8 mouse cellular contexts compared by ENCODE assay signal in the genomic region with DNA sequence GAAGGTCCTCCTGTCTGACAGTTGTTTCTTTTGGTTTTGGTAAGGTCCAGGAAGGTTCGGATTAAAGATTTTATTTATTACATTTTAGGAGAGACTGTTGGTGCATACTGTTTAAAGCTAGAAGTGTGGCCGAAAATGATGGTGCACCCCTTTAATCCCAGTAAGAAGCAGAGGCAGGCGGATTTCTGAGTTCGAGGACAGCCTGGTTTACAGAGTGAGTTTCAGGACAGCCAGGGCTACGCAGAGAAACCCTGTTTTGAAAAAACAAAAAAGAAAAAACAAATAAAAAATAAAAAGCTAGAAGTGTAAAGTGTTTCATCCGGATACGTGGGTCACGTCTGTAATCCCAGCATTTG. TPM values are rescaled to one million over a fixed set of nuclear protein-coding genes. Genes with fewer than 3 reads are reported as not detected.
DNase-seq lines count a peak whose midpoint lies in the region; ATAC-seq and TF ChIP-seq lines count a peak whose summit lies in the region.

No protein-coding gene starts in this region.

- peak overlapping the region; percentile 76 for H3K9ac ChIP-seq in lung, embryonic 16.5 days (ENCODE audit: low read length)
- peak overlapping the region; percentile 55 for H3K9ac ChIP-seq in limb, embryonic 14.5 days (ENCODE audit: low read depth, low read length, severe bottlenecking)

- TF ChIP-seq POLR2A in limb, embryonic 14.5 days (IDR thresholded peaks at IDR 0.05; ENCODE audit: borderline replicate concordance, extremely low read depth, insufficient read depth, insufficient read length) = no peak
- TF ChIP-seq POLR2A in small intestine, adult 2 months (IDR thresholded peaks at IDR 0.05; ENCODE audit: low read depth, low read length) = no peak

- H3K27ac ChIP-seq in lung, embryonic 16.5 days (ENCODE audit: low read length) = peak overlapping the region; percentile 61
- no peak overlapping the region; the same call in 1 of the 2 replicates for H3K27ac ChIP-seq in limb, embryonic 14.5 days (replicated peaks; ENCODE audit: low read depth, low read length)
- no peak overlapping the region for H3K27ac ChIP-seq in small intestine, adult 2 months (ENCODE audit: insufficient read depth, low read depth, low read length)

- no peaks in the 10 kb centered on the region for H3K36me3 ChIP-seq in lung, embryonic 16.5 days (ENCODE audit: control insufficient read depth, insufficient read depth, low read length)
- H3K36me3 ChIP-seq in erythroblast, embryonic 14.5 days (ENCODE audit: control insufficient read depth) = peaks cover 14% of the 10 kb centered on the region
- no peaks in the 10 kb centered on the region for H3K36me3 ChIP-seq in limb, embryonic 14.5 days (ENCODE audit: control insufficient read depth, insufficient read depth, low read length)
- 0 out of 2 replicates have a peak, but pooled peaks cover 3% of the 10 kb centered on the region for H3K36me3 ChIP-seq in small intestine, adult 2 months (ENCODE audit: control insufficient read depth, insufficient read depth, low read length)

- H3K4me3 ChIP-seq in lung, embryonic 16.5 days (ENCODE audit: low read length) = peak overlapping the region; percentile 69
- H3K4me3 ChIP-seq in erythroblast, embryonic 14.5 days (replicated peaks) = peak overlapping the region; percentile 71
- H3K4me3 ChIP-seq in limb, embryonic 14.5 days (replicated peaks; ENCODE audit: low read length) = peak overlapping the region; percentile 53
- H3K4me3 ChIP-seq in small intestine, adult 2 months (ENCODE audit: low read depth, low read length) = peak overlapping the region; percentile 65

- H3K4me2 ChIP-seq in lung, embryonic 16.5 days (ENCODE audit: low read depth, low read length) = peak overlapping the region; percentile 70
- H3K4me2 ChIP-seq in limb, embryonic 14.5 days (replicated peaks; ENCODE audit: low read depth, low read length, severe bottlenecking) = peak overlapping the region; percentile 59

- no peak for TF ChIP-seq CTCF in small intestine, adult 2 months (IDR thresholded peaks at IDR 0.05; ENCODE audit: extremely low read depth, insufficient read length, insufficient replicate concordance, low read depth, low read length)

- 28% methylated on average over 8 of the region's 8 CpGs for WGBS in lung, embryonic 16.5 days
- WGBS in limb, embryonic 14.5 days = 32% methylated on average over 8 of the region's 8 CpGs
- WGBS in small intestine, adult 2 months = 24% methylated on average over 8 of the region's 8 CpGs

- no peak for DNase-seq in lung, postnatal 36 days
- DNase-seq in limb, embryonic 14.5 days (ENCODE audit: low spot score) = no peak
- DNase-seq in cerebellum, adult 11 months = no peak
- DNase-seq in embryo, embryonic 10 days (ENCODE audit: low spot score) = no peak
- DNase-seq in cerebellum, adult 9-10 months = no peak

- no peaks in the 10 kb centered on the region for H3K4me1 ChIP-seq in lung, embryonic 16.5 days (replicated peaks; ENCODE audit: control insufficient read depth, insufficient read depth, low read length)
- peaks cover 10% of the 10 kb centered on the region for H3K4me1 ChIP-seq in erythroblast, embryonic 14.5 days (ENCODE audit: control insufficient read depth)
- H3K4me1 ChIP-seq in limb, embryonic 14.5 days (ENCODE audit: control insufficient read depth, insufficient read depth, low read length) = no peaks in the 10 kb centered on the region
- no peaks in the 10 kb centered on the region for H3K4me1 ChIP-seq in small intestine, adult 2 months (ENCODE audit: control insufficient read depth, insufficient read depth, insufficient read length, low read length)

- H3K9me3 ChIP-seq in lung, embryonic 16.5 days (ENCODE audit: control insufficient read depth, low read length) = no peaks in the 10 kb centered on the region
- no peaks in the 10 kb centered on the region for H3K9me3 ChIP-seq in erythroblast, embryonic 14.5 days (ENCODE audit: control insufficient read depth, low read length)
- no peaks in the 10 kb centered on the region for H3K9me3 ChIP-seq in limb, embryonic 14.5 days (ENCODE audit: control insufficient read depth, low read length)

- ATAC-seq in lung, embryonic 16.5 days (ENCODE audit: low read depth) = no peak; the same call in 1 of the 2 replicates
- peak; percentile 53 for ATAC-seq in limb, embryonic 14.5 days (ENCODE audit: low FRiP score, low read depth)

- no peaks in the 10 kb centered on the region for H3K27me3 ChIP-seq in lung, embryonic 16.5 days (ENCODE audit: control insufficient read depth, insufficient read depth, low read depth, low read length)
- no peaks in the 10 kb centered on the region for H3K27me3 ChIP-seq in erythroblast, embryonic 14.5 days (ENCODE audit: control insufficient read depth)
- no peaks in the 10 kb centered on the region for H3K27me3 ChIP-seq in limb, embryonic 14.5 days (ENCODE audit: control insufficient read depth, insufficient read depth, low read length)
- no peaks in the 10 kb centered on the region for H3K27me3 ChIP-seq in small intestine, adult 2 months (ENCODE audit: control insufficient read depth, insufficient read depth, low read length)

RNA-seq across cellular contexts. Expression of gene Mfap1b, which starts 0.3 kb away (rescaled TPM):
- 52.5 and 54.2 TPM in 2 replicates for polyA plus RNA-seq in lung, embryonic 16.5 days (2015; fragmentation: Nextera tagmentation; extraction: Ambion mirVana)
- 0.22 and 0.29 TPM in 2 replicates for polyA plus RNA-seq in erythroblast, embryonic 14.5 days (2012)
- 11.6 and 16.8 TPM in 2 replicates for polyA plus RNA-seq in limb, embryonic 14.5 days (2012; rRNA removed)
- polyA plus RNA-seq in limb, embryonic 14.5 days (2014; fragmentation: Nextera tagmentation; extraction: Ambion mirVana) = 54.1 and 60.2 TPM in 2 replicates
- 0.51 and 0.66 TPM in 2 replicates for polyA plus RNA-seq in small intestine, adult 2 months (2012; rRNA removed)

RNA-seq across cellular contexts. Expression of gene Serinc4, which starts 17.6 kb away (rescaled TPM):
- polyA plus RNA-seq in lung, embryonic 16.5 days (2015; fragmentation: Nextera tagmentation; extraction: Ambion mirVana) = 0.11 and 1.1 TPM in 2 replicates
- 0.04 TPM in 1 of 2 replicates, not detected in the other for polyA plus RNA-seq in erythroblast, embryonic 14.5 days (2012)
- polyA plus RNA-seq in limb, embryonic 14.5 days (2012; rRNA removed) = 1.1 and 1.4 TPM in 2 replicates
- polyA plus RNA-seq in limb, embryonic 14.5 days (2014; fragmentation: Nextera tagmentation; extraction: Ambion mirVana) = 0.18 and 0.70 TPM in 2 replicates
- polyA plus RNA-seq in small intestine, adult 2 months (2012; rRNA removed) = 0.06 and 0.10 TPM in 2 replicates

RNA-seq across cellular contexts. Expression of gene Hypk, which starts 21.1 kb away (rescaled TPM):
- polyA plus RNA-seq in lung, embryonic 16.5 days (2015; fragmentation: Nextera tagmentation; extraction: Ambion mirVana) = 96.5 and 104 TPM in 2 replicates
- polyA plus RNA-seq in erythroblast, embryonic 14.5 days (2012) = 0.17 and 0.52 TPM in 2 replicates
- 35.9 and 45.0 TPM in 2 replicates for polyA plus RNA-seq in limb, embryonic 14.5 days (2012; rRNA removed)
- 94.1 and 110 TPM in 2 replicates for polyA plus RNA-seq in limb, embryonic 14.5 days (2014; fragmentation: Nextera tagmentation; extraction: Ambion mirVana)
- polyA plus RNA-seq in small intestine, adult 2 months (2012; rRNA removed) = 1.5 and 3.3 TPM in 2 replicates

RNA-seq across cellular contexts. Expression of gene Serf2, which starts 25.2 kb away (rescaled TPM):
- 430 and 509 TPM in 2 replicates for polyA plus RNA-seq in lung, embryonic 16.5 days (2015; fragmentation: Nextera tagmentation; extraction: Ambion mirVana)
- 65.1 and 75.3 TPM in 2 replicates for polyA plus RNA-seq in erythroblast, embryonic 14.5 days (2012)
- polyA plus RNA-seq in limb, embryonic 14.5 days (2012; rRNA removed) = 459 and 792 TPM in 2 replicates
- polyA plus RNA-seq in limb, embryonic 14.5 days (2014; fragmentation: Nextera tagmentation; extraction: Ambion mirVana) = 635 and 646 TPM in 2 replicates
- polyA plus RNA-seq in small intestine, adult 2 months (2012; rRNA removed) = 475 and 539 TPM in 2 replicates

RNA-seq across cellular contexts. Expression of gene Ell3, which starts 30.1 kb away (rescaled TPM):
- polyA plus RNA-seq in lung, embryonic 16.5 days (2015; fragmentation: Nextera tagmentation; extraction: Ambion mirVana) = 8.0 and 11.1 TPM in 2 replicates
- not detected in 2 replicates for polyA plus RNA-seq in erythroblast, embryonic 14.5 days (2012)
- 3.0 and 4.8 TPM in 2 replicates for polyA plus RNA-seq in limb, embryonic 14.5 days (2012; rRNA removed)
- 6.3 and 8.2 TPM in 2 replicates for polyA plus RNA-seq in limb, embryonic 14.5 days (2014; fragmentation: Nextera tagmentation; extraction: Ambion mirVana)
- polyA plus RNA-seq in small intestine, adult 2 months (2012; rRNA removed) = 1.2 and 2.7 TPM in 2 replicates
